Mouse (Mus musculus): ENCODE measurements at regions not wholly inside any gene's neighbourhood (a gene's known extent, or its start where the extent isn't known, plus 50 kb on each side); places are given as distances from the start of the nearest gene placed in this dataset.

GRCm38 (mm10) chr2:75287900-75288299 is 371.2 kb upstream of the Hnrnpa3 start:
- dilution Hi-C loops (cut with MboI; ENCODE audit: extremely low pct_ligation_motif_present, extremely low pct_unique_long_range_greater_than_20kb, low sequenced_read_pairs), result no loop called here
- H3K27me3 ChIP-seq (replicated peaks), result no peaks in the 10 kb centered on the region
- H3K79me2 ChIP-seq (replicated peaks; ENCODE audit: control insufficient read depth, extremely low read depth, insufficient read depth, poor library complexity, severe bottlenecking), result no peaks in the 10 kb centered on the region
- TF ChIP-seq MAFK (IDR thresholded peaks at IDR 0.05; ENCODE audit: insufficient replicate concordance, low read length) (peak; percentile 84), POLR2AphosphoS2 (IDR thresholded peaks at IDR 0.05; ENCODE audit: low read depth, low read length) (no peak)
- in situ Hi-C loops (cut with MboI; ENCODE audit: low pct_ligation_motif_present, low pct_unique_long_range_greater_than_20kb, low sequenced_read_pairs), result no loop called here
- H3K4me1 ChIP-seq (ENCODE audit: control insufficient read depth in 1 of 2, insufficient read depth in 2 of 2), result peaks cover 2 to 3% of the 10 kb centered on the region in 2 experiments; a peak in 1 of 4 replicates
- H3K36me3 ChIP-seq (replicated peaks in 1 of 2; ENCODE audit: control insufficient read depth in 1 of 2, insufficient read depth in 1 of 2, low read length in 1 of 2), result no peaks in the 10 kb centered on the region
- no peaks in the 10 kb centered on the region for H3K9me3 ChIP-seq (replicated peaks; ENCODE audit: low read length)
- no peak overlapping the region for H3K9ac ChIP-seq (ENCODE audit: insufficient read depth, low read depth)
- no peak for DNase-seq (ENCODE audit: extremely low read depth)
- H3K27ac ChIP-seq (ENCODE audit: insufficient read depth, low read depth), result no peak overlapping the region
- no peak overlapping the region for H3K4me2 ChIP-seq (ENCODE audit: insufficient read depth, low read depth, poor library complexity, severe bottlenecking)
- H3K4me3 ChIP-seq (replicated peaks in 1 of 3; ENCODE audit: low read depth in 2 of 3, low read length in 2 of 3, poor library complexity in 1 of 3), result no peak overlapping the region

GRCm38 (mm10) chr2:75291674-75292073 is 367.4 kb upstream of the Hnrnpa3 start:
- TF ChIP-seq CHD2 (IDR thresholded peaks at IDR 0.05; ENCODE audit: low read length) (no peak), MAZ (IDR thresholded peaks at IDR 0.05; ENCODE audit: low read depth, low read length) (no peak), POLR2A (IDR thresholded peaks at IDR 0.05; ENCODE audit: low read depth, low read length) (no peak), PAX5 (IDR thresholded peaks at IDR 0.05; ENCODE audit: low read length) (no peak), E2F4 (IDR thresholded peaks at IDR 0.05; ENCODE audit: insufficient replicate concordance, low read depth, low read length) (no peak), USF2 (conservative IDR thresholded peaks at IDR 0.05; ENCODE audit: low read depth, low read length) (no peak)
- DNase-seq (ENCODE audit: extremely low read depth), result no peak
- Histone ChIP-seq H3K4me1 (ENCODE audit: control insufficient read depth in 1 of 2, insufficient read depth in 2 of 2) (peaks cover 2 to 3% of the 10 kb centered on the region in 2 experiments; a peak in 1 of 4 replicates), H3K79me2 (replicated peaks; ENCODE audit: control insufficient read depth, extremely low read depth, insufficient read depth, poor library complexity, severe bottlenecking) (no peaks in the 10 kb centered on the region), H3K4me3 (replicated peaks in 1 of 3; ENCODE audit: low read depth in 2 of 3, low read length in 2 of 3, poor library complexity in 1 of 3) (no peak overlapping the region), H3K27me3 (replicated peaks) (no peaks in the 10 kb centered on the region), H3K27ac (ENCODE audit: insufficient read depth, low read depth) (no peak overlapping the region), H3K9ac (ENCODE audit: insufficient read depth, low read depth) (no peak overlapping the region), H3K4me2 (ENCODE audit: insufficient read depth, low read depth, poor library complexity, severe bottlenecking) (no peak overlapping the region), H3K36me3 (replicated peaks in 1 of 2; ENCODE audit: control insufficient read depth in 1 of 2, insufficient read depth in 1 of 2, low read length in 1 of 2) (no peaks in the 10 kb centered on the region), H3K9me3 (replicated peaks; ENCODE audit: low read length) (no peaks in the 10 kb centered on the region)
- in situ Hi-C loops (cut with MboI; ENCODE audit: low pct_ligation_motif_present, low pct_unique_long_range_greater_than_20kb, low sequenced_read_pairs) (no loop called here), dilution Hi-C loops (cut with MboI; ENCODE audit: extremely low pct_ligation_motif_present, extremely low pct_unique_long_range_greater_than_20kb, low sequenced_read_pairs) (no loop called here)

- Histone ChIP-seq H3K9me3 (replicated peaks; ENCODE audit: low read length) (no peaks in the 10 kb centered on the region), H3K36me3 (replicated peaks in 1 of 2; ENCODE audit: control insufficient read depth in 1 of 2, insufficient read depth in 1 of 2, low read length in 1 of 2) (no peaks in the 10 kb centered on the region), H3K9ac (ENCODE audit: insufficient read depth, low read depth) (no peak overlapping the region), H3K79me2 (replicated peaks; ENCODE audit: control insufficient read depth, extremely low read depth, insufficient read depth, poor library complexity, severe bottlenecking) (no peaks in the 10 kb centered on the region), H3K4me3 (replicated peaks in 1 of 3; ENCODE audit: low read depth in 2 of 3, low read length in 2 of 3, poor library complexity in 1 of 3) (no peak overlapping the region), H3K27me3 (replicated peaks) (no peaks in the 10 kb centered on the region), H3K4me2 (ENCODE audit: insufficient read depth, low read depth, poor library complexity, severe bottlenecking) (no peak overlapping the region), H3K4me1 (ENCODE audit: control insufficient read depth in 1 of 2, insufficient read depth in 2 of 2) (no peaks in the 10 kb centered on the region), H3K27ac (ENCODE audit: insufficient read depth, low read depth) (no peak overlapping the region)
- dilution Hi-C loops (cut with MboI; ENCODE audit: extremely low pct_ligation_motif_present, extremely low pct_unique_long_range_greater_than_20kb, low sequenced_read_pairs), result no loop called here
- no peak for DNase-seq (ENCODE audit: extremely low read depth)
- TF ChIP-seq TBP (conservative IDR thresholded peaks at IDR 0.05; ENCODE audit: low read depth, low read length) (no peak), HCFC1 (IDR thresholded peaks at IDR 0.05; ENCODE audit: low read depth, low read length) (no peak), ZNF384 (IDR thresholded peaks at IDR 0.05; ENCODE audit: low read depth, low read length) (no peak), EP300 (IDR thresholded peaks at IDR 0.05; ENCODE audit: low read length) (no peak), CHD2 (IDR thresholded peaks at IDR 0.05; ENCODE audit: low read length) (no peak), ZKSCAN1 (IDR thresholded peaks at IDR 0.05; ENCODE audit: borderline replicate concordance, low read depth, low read length) (no peak), ZC3H11A (IDR thresholded peaks at IDR 0.05; ENCODE audit: low read depth, low read length) (no peak), BHLHE40 (IDR thresholded peaks at IDR 0.05; ENCODE audit: low read depth, low read length) (no peak), IRF4 (IDR thresholded peaks at IDR 0.05; ENCODE audit: low read depth, low read length) (no peak), MAZ (IDR thresholded peaks at IDR 0.05; ENCODE audit: low read depth, low read length) (no peak), KAT2A (IDR thresholded peaks at IDR 0.05; ENCODE audit: insufficient replicate concordance, low read length) (no peak), MAX (IDR thresholded peaks at IDR 0.05; ENCODE audit: low read length) (no peak)
- in situ Hi-C loops (cut with MboI; ENCODE audit: low pct_ligation_motif_present, low pct_unique_long_range_greater_than_20kb, low sequenced_read_pairs), result loop anchor here (25.0 kb wide), 1 partner anchor 620 kb away; the partner anchor contains the start of genes Hoxd10, Hoxd11, Hoxd12 and Hoxd9
Measured at GRCm38 (mm10) chr2:75306821-75307220, 352.2 kb upstream of the Hnrnpa3 start.
